In the genomic region with DNA sequence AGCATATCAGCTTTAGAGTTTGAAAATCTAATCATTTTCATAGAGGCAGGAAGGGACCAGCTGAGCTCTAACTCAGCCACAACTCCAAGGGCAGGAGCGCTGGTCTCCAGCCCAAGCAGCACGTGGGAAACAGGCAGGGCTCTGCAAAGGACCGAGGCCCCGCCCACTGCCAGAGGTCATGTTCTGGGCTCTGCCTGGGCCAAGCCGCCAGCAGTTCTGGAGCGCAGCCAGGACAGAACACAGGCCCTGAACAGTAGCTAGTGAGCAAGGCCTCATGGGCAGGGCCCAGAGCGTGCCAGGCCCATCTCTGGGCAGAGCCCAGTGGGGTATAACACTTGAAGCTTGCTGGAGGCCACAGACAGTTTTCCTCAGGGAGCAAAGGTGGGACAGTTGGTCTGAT, we compare ENCODE assay signal across 7 mouse cellular contexts.
DNase-seq lines count a peak whose midpoint lies in the region; ATAC-seq and TF ChIP-seq lines count a peak whose summit lies in the region.

No protein-coding gene starts in this region.

- no peak overlapping the region for H3K27ac ChIP-seq in embryonic facial prominence, embryonic 15.5 days (replicated peaks)
- H3K27ac ChIP-seq in heart, embryonic 10.5 days, result peak overlapping the region; percentile 81
- H3K27ac ChIP-seq in kidney, embryonic 14.5 days (ENCODE audit: low read depth, low read length), result no peak overlapping the region
- peak overlapping the region; percentile 47; the same call in 1 of the 2 replicates for H3K27ac ChIP-seq in limb, embryonic 10.5 days
- H3K27ac ChIP-seq in midbrain, embryonic 14.5 days (replicated peaks; ENCODE audit: low read depth, low read length), result no peak overlapping the region
- H3K27ac ChIP-seq in stomach, postnatal 0 days (replicated peaks), result peak overlapping the region; percentile 70

- H3K4me1 ChIP-seq in embryonic facial prominence, embryonic 15.5 days, result peaks cover 83% of the 10 kb centered on the region
- H3K4me1 ChIP-seq in heart, embryonic 10.5 days, result peaks cover 87% of the 10 kb centered on the region
- peaks cover 52% of the 10 kb centered on the region for H3K4me1 ChIP-seq in kidney, embryonic 14.5 days (ENCODE audit: control insufficient read depth, insufficient read depth, low read length)
- peaks cover 95% of the 10 kb centered on the region for H3K4me1 ChIP-seq in limb, embryonic 10.5 days
- peaks cover 60% of the 10 kb centered on the region for H3K4me1 ChIP-seq in midbrain, embryonic 14.5 days (ENCODE audit: control insufficient read depth, insufficient read depth, low read length)
- peaks cover 12% of the 10 kb centered on the region for H3K4me1 ChIP-seq in stomach, postnatal 0 days (replicated peaks; ENCODE audit: control insufficient read depth, insufficient read depth)

- no peaks in the 10 kb centered on the region for H3K36me3 ChIP-seq in embryonic facial prominence, embryonic 15.5 days
- no peaks in the 10 kb centered on the region for H3K36me3 ChIP-seq in heart, embryonic 10.5 days
- H3K36me3 ChIP-seq in kidney, embryonic 14.5 days (ENCODE audit: control insufficient read depth, insufficient read depth, low read length), result no peaks in the 10 kb centered on the region
- peaks cover 4% of the 10 kb centered on the region; the same call in 1 of the 2 replicates for H3K36me3 ChIP-seq in limb, embryonic 10.5 days
- H3K36me3 ChIP-seq in midbrain, embryonic 14.5 days (ENCODE audit: control insufficient read depth, insufficient read depth, low read length), result no peaks in the 10 kb centered on the region
- no peaks in the 10 kb centered on the region for H3K36me3 ChIP-seq in stomach, postnatal 0 days (ENCODE audit: control insufficient read depth, insufficient read depth, low read length)

- ATAC-seq in embryonic facial prominence, embryonic 15.5 days (ENCODE audit: insufficient number of reproducible peaks, low FRiP score, low TSS enrichment, low read depth), result peak; percentile 48; the same call in 1 of the 2 replicates
- ATAC-seq in kidney, embryonic 14.5 days (ENCODE audit: low FRiP score, low TSS enrichment), result peak; percentile 44; the same call in 1 of the 2 replicates
- ATAC-seq in midbrain, embryonic 14.5 days (ENCODE audit: low FRiP score, low TSS enrichment), result 0 out of 2 replicates have a peak, but pooled peaks have one; percentile 9
- ATAC-seq in stomach, postnatal 0 days (ENCODE audit: low FRiP score, low TSS enrichment), result peak; percentile 92

- no peak for TF ChIP-seq EP300 in stomach, postnatal 0 days (optimal IDR thresholded peaks at IDR 0.05)

- no peak overlapping the region for H3K9ac ChIP-seq in embryonic facial prominence, embryonic 15.5 days
- H3K9ac ChIP-seq in kidney, embryonic 14.5 days (ENCODE audit: low read depth, low read length), result no peak overlapping the region
- no peak overlapping the region for H3K9ac ChIP-seq in midbrain, embryonic 14.5 days (replicated peaks; ENCODE audit: low read length)
- no peak overlapping the region for H3K9ac ChIP-seq in stomach, postnatal 0 days (ENCODE audit: low read length)

- no peak for TF ChIP-seq CTCF in stomach, postnatal 0 days (IDR thresholded peaks at IDR 0.05; ENCODE audit: low read depth)

- no peaks in the 10 kb centered on the region for H3K9me3 ChIP-seq in embryonic facial prominence, embryonic 15.5 days (replicated peaks)
- H3K9me3 ChIP-seq in heart, embryonic 10.5 days, result no peaks in the 10 kb centered on the region
- H3K9me3 ChIP-seq in kidney, embryonic 14.5 days (ENCODE audit: control insufficient read depth, low read length), result no peaks in the 10 kb centered on the region
- no peaks in the 10 kb centered on the region for H3K9me3 ChIP-seq in limb, embryonic 10.5 days (replicated peaks)
- H3K9me3 ChIP-seq in midbrain, embryonic 14.5 days (ENCODE audit: control insufficient read depth, low read length), result no peaks in the 10 kb centered on the region
- no peaks in the 10 kb centered on the region for H3K9me3 ChIP-seq in stomach, postnatal 0 days (ENCODE audit: control insufficient read depth, low read length)

- WGBS in embryonic facial prominence, embryonic 15.5 days, result 22% methylated on average over 7 of the region's 7 CpGs
- whole genome bisulfite sequencing in heart, embryonic 10.5 days, result 10% methylated on average over 7 of the region's 7 CpGs
- WGBS in kidney, embryonic 14.5 days, result 12% methylated on average over 7 of the region's 7 CpGs
- WGBS in limb, embryonic 10.5 days, result 9% methylated on average over 7 of the region's 7 CpGs
- WGBS in midbrain, embryonic 14.5 days, result 25% methylated on average over 7 of the region's 7 CpGs
- WGBS in stomach, postnatal 0 days, result 14% methylated on average over 7 of the region's 7 CpGs

- H3K4me2 ChIP-seq in embryonic facial prominence, embryonic 15.5 days (replicated peaks), result no peak overlapping the region
- H3K4me2 ChIP-seq in kidney, embryonic 14.5 days (replicated peaks; ENCODE audit: low read depth, low read length), result no peak overlapping the region
- H3K4me2 ChIP-seq in midbrain, embryonic 14.5 days (ENCODE audit: low read length), result no peak overlapping the region
- H3K4me2 ChIP-seq in stomach, postnatal 0 days (replicated peaks; ENCODE audit: low read depth), result no peak overlapping the region

- H3K27me3 ChIP-seq in embryonic facial prominence, embryonic 15.5 days, result peaks cover 57% of the 10 kb centered on the region
- H3K27me3 ChIP-seq in heart, embryonic 10.5 days (ENCODE audit: insufficient read depth, poor library complexity, severe bottlenecking), result peaks cover 38% of the 10 kb centered on the region; the same call in 1 of the 2 replicates
- H3K27me3 ChIP-seq in kidney, embryonic 14.5 days (ENCODE audit: control insufficient read depth, insufficient read depth, low read length), result peaks cover 46% of the 10 kb centered on the region
- H3K27me3 ChIP-seq in limb, embryonic 10.5 days (ENCODE audit: low read depth, poor library complexity, severe bottlenecking), result peaks cover 18% of the 10 kb centered on the region; the same call in 1 of the 2 replicates
- peaks cover 73% of the 10 kb centered on the region for H3K27me3 ChIP-seq in midbrain, embryonic 14.5 days (ENCODE audit: control insufficient read depth, insufficient read depth, low read length)
- no peaks in the 10 kb centered on the region for H3K27me3 ChIP-seq in stomach, postnatal 0 days (ENCODE audit: control insufficient read depth, insufficient read depth, low read length)

- no peak overlapping the region for H3K4me3 ChIP-seq in embryonic facial prominence, embryonic 15.5 days (replicated peaks)
- no peak overlapping the region for H3K4me3 ChIP-seq in heart, embryonic 10.5 days
- H3K4me3 ChIP-seq in kidney, embryonic 14.5 days (ENCODE audit: low read length), result no peak overlapping the region
- H3K4me3 ChIP-seq in limb, embryonic 10.5 days, result no peak overlapping the region
- no peak overlapping the region for H3K4me3 ChIP-seq in midbrain, embryonic 14.5 days (replicated peaks; ENCODE audit: low read depth, low read length)
- no peak overlapping the region for H3K4me3 ChIP-seq in stomach, postnatal 0 days (ENCODE audit: low read depth, low read length)

- DNase-seq in adrenal gland, postnatal 4 days (ENCODE audit: low spot score in 2 of 2), result peak; percentile 51 to 90
- DNase-seq in heart, embryonic 10.5 days (ENCODE audit: low spot score), result peak; percentile 90
- DNase-seq in limb, embryonic 10.5 days (ENCODE audit: low spot score), result peak; percentile 72
- peak; percentile 75 for DNase-seq in midbrain, embryonic 14.5 days
- peak; percentile 98 for DNase-seq in stomach, postnatal 0 days (ENCODE audit: low spot score)

Comparison
In these comparisons a context has a peak if more than half of its experiments do, and no peak if none do; other contexts are left out.
1. ATAC-seq: peak in every context shown above with its lines; median percentile 92 in stomach, postnatal 0 days; 48 in embryonic facial prominence, embryonic 15.5 days; 44 in kidney, embryonic 14.5 days; 9 in midbrain, embryonic 14.5 days.
2. H3K27ac ChIP-seq: peak in heart, embryonic 10.5 days (single experiment), limb, embryonic 10.5 days (single experiment) and stomach, postnatal 0 days (single experiment); none in embryonic facial prominence, embryonic 15.5 days (single experiment), kidney, embryonic 14.5 days (single experiment) and midbrain, embryonic 14.5 days (single experiment).
3. Peak in every context shown above with its lines, with median percentiles within 50 percentile points of each other: DNase-seq.